Mouse (Mus musculus): Measurements from ENCODE around the gene Wdr78. TPM values are rescaled to one million over a fixed set of nuclear protein-coding genes. Genes with fewer than 3 reads are reported as not detected.
A peak's percentile ranks its signal among the peaks of the same experiment; 100 is the strongest.

The Wdr78 gene
- polyA plus RNA-seq, 1 experiment from 2014 or later = 2.8 TPM

GRCm38 (mm10) chr4:103067906-103068655, 46.3 kb downstream of the Wdr78 start:
- Histone ChIP-seq H3K4me2 (replicated peaks; ENCODE audit: low read depth, low read length) (no peak overlapping the region), H3K36me3 (ENCODE audit: insufficient read depth, low read length) (no peaks in the 10 kb centered on the region), H3K9me3 (ENCODE audit: low read length) (no peaks in the 10 kb centered on the region), H3K4me1 (ENCODE audit: insufficient read depth, low read depth, low read length) (no peaks in the 10 kb centered on the region), H3K9ac (replicated peaks; ENCODE audit: low read depth) (no peak overlapping the region), H3K27ac (ENCODE audit: low read length) (no peak overlapping the region), H3K27me3 (replicated peaks; ENCODE audit: insufficient read depth, low read length) (no peaks in the 10 kb centered on the region), H3K4me3 (ENCODE audit: low read depth, low read length) (no peak overlapping the region)
- no peak for TF ChIP-seq CTCF (IDR thresholded peaks at IDR 0.05)
- TF ChIP-seq EP300 (IDR thresholded peaks at IDR 0.05) = no peak
- no peak for DNase-seq (ENCODE audit: low spot score)
- no peak for ATAC-seq
- WGBS = 82% methylated on average over 6 of the region's 6 CpGs

- Histone ChIP-seq H3K9ac (replicated peaks; ENCODE audit: low read depth) (no peak overlapping the region), H3K4me1 (ENCODE audit: insufficient read depth, low read depth, low read length) (no peaks in the 10 kb centered on the region), H3K36me3 (ENCODE audit: insufficient read depth, low read length) (no peaks in the 10 kb centered on the region), H3K4me2 (replicated peaks; ENCODE audit: low read depth, low read length) (no peak overlapping the region), H3K27ac (ENCODE audit: low read length) (no peak overlapping the region), H3K4me3 (ENCODE audit: low read depth, low read length) (no peak overlapping the region), H3K27me3 (replicated peaks; ENCODE audit: insufficient read depth, low read length) (no peaks in the 10 kb centered on the region), H3K9me3 (ENCODE audit: low read length) (no peaks in the 10 kb centered on the region)
- TF ChIP-seq CTCF (IDR thresholded peaks at IDR 0.05) (no peak), EP300 (IDR thresholded peaks at IDR 0.05) (no peak)
- ATAC-seq = no peak
- 59% methylated on average over 5 of the region's 5 CpGs for WGBS
- no peak for DNase-seq (ENCODE audit: low spot score)
Measured at GRCm38 (mm10) chr4:103064976-103065375, 49.4 kb downstream of the Wdr78 start.

GRCm38 (mm10) chr4:103064421-103064820, 49.9 kb downstream of the Wdr78 start:
- Histone ChIP-seq H3K9me3 (ENCODE audit: low read length) (no peaks in the 10 kb centered on the region), H3K4me2 (replicated peaks; ENCODE audit: low read depth, low read length) (no peak overlapping the region), H3K27ac (ENCODE audit: low read length) (no peak overlapping the region), H3K9ac (replicated peaks; ENCODE audit: low read depth) (no peak overlapping the region), H3K27me3 (replicated peaks; ENCODE audit: insufficient read depth, low read length) (no peaks in the 10 kb centered on the region), H3K4me3 (ENCODE audit: low read depth, low read length) (no peak overlapping the region), H3K36me3 (ENCODE audit: insufficient read depth, low read length) (no peaks in the 10 kb centered on the region), H3K4me1 (ENCODE audit: insufficient read depth, low read depth, low read length) (no peaks in the 10 kb centered on the region)
- ATAC-seq (no peak), DNase-seq (ENCODE audit: low spot score) (no peak)
- WGBS = 52% methylated on average over 2 of the region's 2 CpGs
- TF ChIP-seq CTCF (IDR thresholded peaks at IDR 0.05) (no peak), EP300 (IDR thresholded peaks at IDR 0.05) (no peak)

DNA sequence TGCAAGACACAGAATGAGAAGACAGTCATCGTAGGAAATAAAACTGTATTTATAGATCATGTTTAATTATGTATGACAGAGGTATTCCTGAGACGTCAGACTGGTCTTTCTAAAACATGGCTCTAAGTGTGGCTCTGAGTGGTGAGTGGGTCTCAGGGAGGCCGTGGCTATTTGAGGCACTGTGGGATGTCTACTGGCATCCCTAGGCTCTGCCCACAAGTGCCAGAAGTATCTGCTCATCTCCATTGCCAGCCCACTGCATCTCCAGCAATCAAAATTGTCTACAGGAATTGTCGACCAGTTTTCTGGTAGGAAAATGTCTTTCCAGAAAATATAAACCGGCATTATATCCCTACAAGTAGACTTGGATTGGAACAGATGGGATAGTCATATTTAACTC, 57.4 kb downstream of the Wdr78 start:
- Histone ChIP-seq H3K4me3 (ENCODE audit: low read depth, low read length) (no peak overlapping the region), H3K9me3 (ENCODE audit: low read length) (no peaks in the 10 kb centered on the region), H3K9ac (replicated peaks; ENCODE audit: low read depth) (no peak overlapping the region), H3K4me1 (ENCODE audit: insufficient read depth, low read depth, low read length) (no peaks in the 10 kb centered on the region), H3K27me3 (replicated peaks; ENCODE audit: insufficient read depth, low read length) (no peaks in the 10 kb centered on the region), H3K27ac (ENCODE audit: low read length) (no peak overlapping the region), H3K36me3 (ENCODE audit: insufficient read depth, low read length) (no peaks in the 10 kb centered on the region), H3K4me2 (replicated peaks; ENCODE audit: low read depth, low read length) (no peak overlapping the region)
- 82% methylated on average over 5 of the region's 5 CpGs for WGBS
- no peak for DNase-seq (ENCODE audit: low spot score)
- TF ChIP-seq CTCF (IDR thresholded peaks at IDR 0.05) = no peak
- no peak for TF ChIP-seq EP300 (IDR thresholded peaks at IDR 0.05)
- no peak for ATAC-seq

DNA sequence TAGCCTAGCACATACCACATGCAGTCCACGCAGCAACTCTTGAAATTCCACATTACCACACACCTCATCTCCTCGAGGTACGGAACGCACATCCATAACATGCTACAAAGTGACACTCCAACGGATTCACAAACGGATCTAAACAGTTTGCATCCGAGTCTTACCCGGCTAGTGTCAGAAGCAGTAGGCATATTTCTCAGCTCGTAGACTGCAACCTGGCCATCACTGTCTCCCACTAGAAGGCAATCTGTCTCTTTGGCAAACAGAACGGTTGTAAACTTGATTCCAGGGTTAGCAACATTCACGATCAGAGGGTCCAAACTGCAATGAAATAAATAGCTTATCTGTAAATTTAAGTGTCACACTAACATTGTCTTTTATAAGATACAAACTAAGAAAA, 66.3 kb downstream of the Wdr78 start:
- TF ChIP-seq CTCF (IDR thresholded peaks at IDR 0.05) = no peak
- TF ChIP-seq EP300 (IDR thresholded peaks at IDR 0.05) = no peak
- H3K9me3 ChIP-seq (ENCODE audit: low read length) = no peaks in the 10 kb centered on the region
- H3K27ac ChIP-seq (ENCODE audit: low read length) = no peak overlapping the region
- no peaks in the 10 kb centered on the region for H3K36me3 ChIP-seq (ENCODE audit: insufficient read depth, low read length)
- no peaks in the 10 kb centered on the region for H3K27me3 ChIP-seq (replicated peaks; ENCODE audit: insufficient read depth, low read length)
- no peak overlapping the region for H3K4me2 ChIP-seq (replicated peaks; ENCODE audit: low read depth, low read length)
- no peak overlapping the region for H3K9ac ChIP-seq (replicated peaks; ENCODE audit: low read depth)
- no peak for ATAC-seq
- 75% methylated on average over 11 of the region's 11 CpGs for WGBS
- no peak overlapping the region for H3K4me3 ChIP-seq (ENCODE audit: low read depth, low read length)
- no peaks in the 10 kb centered on the region for H3K4me1 ChIP-seq (ENCODE audit: insufficient read depth, low read depth, low read length)
- DNase-seq (ENCODE audit: low spot score) = no peak

DNA sequence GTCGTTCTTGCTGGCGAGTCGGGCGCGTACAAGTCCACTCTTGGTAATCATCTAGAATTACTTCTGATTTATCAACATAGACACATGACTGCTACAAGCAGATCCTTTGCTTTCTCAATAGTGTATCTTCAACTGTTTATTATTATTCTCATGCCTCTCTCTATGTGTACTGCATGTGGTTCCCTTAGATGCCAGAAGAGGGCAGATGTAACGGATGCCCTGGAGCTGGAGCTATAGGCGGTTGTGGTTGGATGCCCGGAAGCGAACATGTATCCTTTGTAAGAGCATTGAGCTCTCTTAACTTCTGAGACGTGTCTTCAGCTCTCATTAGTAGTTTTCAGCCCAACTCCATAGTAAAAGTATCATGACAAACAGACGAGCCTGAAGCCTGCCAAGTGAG, 71.4 kb downstream of the Wdr78 start:
- no peak for ATAC-seq
- no peak overlapping the region for H3K27ac ChIP-seq (ENCODE audit: low read length)

More for the DNA sequence above, 71.4 kb downstream of the Wdr78 start:
- H3K4me3 ChIP-seq (ENCODE audit: low read depth, low read length) = no peak overlapping the region
- H3K36me3 ChIP-seq (ENCODE audit: insufficient read depth, low read length) = no peaks in the 10 kb centered on the region
- TF ChIP-seq CTCF (IDR thresholded peaks at IDR 0.05) (peak; percentile 46), EP300 (IDR thresholded peaks at IDR 0.05) (no peak)
- H3K9me3 ChIP-seq (ENCODE audit: low read length) = no peaks in the 10 kb centered on the region
- H3K4me1 ChIP-seq (ENCODE audit: insufficient read depth, low read depth, low read length) = no peaks in the 10 kb centered on the region
- H3K4me2 ChIP-seq (replicated peaks; ENCODE audit: low read depth, low read length) = no peak overlapping the region
- no peak overlapping the region for H3K9ac ChIP-seq (replicated peaks; ENCODE audit: low read depth)
- no peak for DNase-seq (ENCODE audit: low spot score)
- WGBS = 89% methylated on average over 11 of the region's 11 CpGs
- no peaks in the 10 kb centered on the region for H3K27me3 ChIP-seq (replicated peaks; ENCODE audit: insufficient read depth, low read length)
